Mouse (Mus musculus) hindbrain, embryonic 10.5 days (tissue): Measurements from ENCODE around the gene Lysmd4. TPM values are rescaled to one million over a fixed set of nuclear protein-coding genes. Genes with fewer than 3 reads are reported as not detected.

ENCODE experiments used
- DNase-seq: peaks from one replicate; pipeline ENCODE4 v3.0.0-alpha.2; 2017; ENCODE audit warnings: low spot score
- H3K27ac ChIP-seq: fragments of 300-500 bp; sonication (generic); 2 replicates; pipeline ENCODE4 v1.5.1; 2016; ENCODE audit warnings: mild to moderate bottlenecking, moderate library complexity
- H3K27me3 ChIP-seq: fragments of 300-500 bp; sonication (generic); 2 replicates; pipeline ENCODE4 v1.6.1; 2016; ENCODE audit warnings: mild to moderate bottlenecking; ENCODE audit not compliant: poor library complexity, insufficient read depth, severe bottlenecking
- H3K36me3 ChIP-seq: fragments of 300-500 bp; sonication (generic); 2 replicates; pipeline ENCODE4 v1.6.1; 2016; ENCODE audit warnings: mild to moderate bottlenecking, moderate library complexity
- H3K4me1 ChIP-seq: fragments of 300-500 bp; sonication (generic); replicated peaks from 2 replicates; pipeline ENCODE4 v1.6.1; 2016; ENCODE audit warnings: mild to moderate bottlenecking
- H3K4me3 ChIP-seq: fragments of 300-500 bp; sonication (generic); 2 replicates; pipeline ENCODE4 v1.5.1; 2016; ENCODE audit warnings: mild to moderate bottlenecking, moderate library complexity
- H3K9me3 ChIP-seq: fragments of 300-500 bp; sonication (generic); 2 replicates; pipeline ENCODE4 v1.6.1; 2016; ENCODE audit warnings: mild to moderate bottlenecking, moderate library complexity
- WGBS: fragments of 180-500 bp; shearing (Covaris S2); methylation state at CpG from one replicate; pipeline ENCODE4 v1.1.7; 2016; 5-methylcytosine and 5-hydroxymethylcytosine counted together
- polyA plus RNA-seq: library from polyadenylated mRNA; unstranded; fragments of >200 nt; fragmentation: Nextera tagmentation; extraction: Ambion mirVana; gene quantifications from 2 replicates; pipeline ENCODE4 v1.2.1, GENCODE M21; 2016

Lysmd4 gene
- polyA plus RNA-seq: 14.7 and 18.7 TPM in 2 replicates

DNA sequence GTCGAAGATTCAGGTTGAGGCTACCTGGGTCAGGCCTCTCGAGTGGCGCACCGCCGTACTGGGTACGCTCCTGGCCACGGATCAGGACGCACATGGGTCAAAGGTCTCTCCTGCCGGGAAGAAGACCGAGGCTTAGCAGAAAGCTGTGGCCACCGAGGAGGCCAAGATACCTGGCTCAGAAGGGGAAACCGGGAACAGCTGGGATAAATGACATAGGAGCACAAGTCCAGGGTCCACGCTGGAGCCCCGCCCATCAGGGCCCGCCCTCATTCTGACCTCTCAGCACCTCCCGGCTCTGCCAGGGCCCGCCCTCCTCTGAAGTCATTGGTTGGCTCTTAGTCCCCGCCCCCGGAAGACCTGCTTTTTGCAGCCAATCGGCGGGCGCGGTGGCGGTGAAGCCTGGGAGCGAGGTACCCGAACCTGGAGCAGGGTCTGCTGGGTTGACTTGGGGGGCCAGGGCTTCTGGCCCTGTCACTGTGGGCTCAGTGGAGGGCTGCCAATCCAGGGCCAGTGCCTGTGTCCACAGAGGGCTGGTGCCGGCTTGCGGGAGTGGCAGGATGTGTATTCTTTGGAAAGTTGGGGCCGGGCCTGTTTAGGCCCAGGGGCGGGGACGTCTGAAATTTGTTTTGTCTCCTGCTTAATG is at the start of gene Lysmd4:
Gene Lysmd4 (plus strand): TSS at position 325 of the 643 bp plus-strand sequence.
- WGBS: 5% methylated on average over 31 of the region's 31 CpGs

DNA sequence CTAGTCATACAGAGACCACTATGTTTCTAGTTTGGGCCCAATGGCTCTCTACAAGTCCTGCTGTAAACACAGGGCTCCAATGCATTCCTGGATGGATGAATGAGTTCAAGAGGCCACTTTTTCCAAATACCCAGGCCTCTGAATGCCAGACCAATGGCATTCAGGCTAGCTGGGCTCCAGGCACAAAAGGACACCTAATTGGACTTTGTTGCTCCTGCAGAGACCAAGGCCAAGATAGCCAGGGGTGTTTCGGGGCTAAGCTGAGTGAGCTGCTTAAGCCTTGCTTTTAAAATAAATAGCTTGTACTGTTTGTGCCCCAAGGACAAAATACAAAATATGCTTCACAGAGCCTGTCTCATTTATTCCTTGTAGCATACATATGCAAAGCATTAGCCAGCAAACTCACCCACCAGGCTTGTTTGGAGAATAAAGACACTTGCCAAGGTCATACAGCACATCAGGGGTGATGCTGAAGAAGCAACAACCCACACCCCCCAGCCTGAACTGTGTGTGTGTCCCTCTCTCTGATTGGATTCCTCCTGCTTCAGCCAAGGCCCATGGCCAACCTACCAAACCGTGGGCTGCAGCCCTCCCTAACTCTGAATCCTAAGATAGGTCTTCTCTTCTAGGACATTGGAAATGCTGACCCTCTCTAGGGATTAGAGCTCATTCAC is 48.7 kb upstream of the Lysmd4 start:
- H3K27ac ChIP-seq: no peak overlapping the region
- WGBS: 82% methylated on average over 2 of the region's 2 CpGs

More for the DNA sequence above, at the start of gene Lysmd4:
- peaks cover 22% of the 10 kb centered on the region for H3K4me1 ChIP-seq
- H3K9me3 ChIP-seq: no peaks in the 10 kb centered on the region
- no peaks in the 10 kb centered on the region for H3K27me3 ChIP-seq
- DNase-seq: peak; percentile 95
- peak within 1 kb of the TSS; percentile 88 for H3K27ac ChIP-seq
- H3K4me3 ChIP-seq: peak within 1 kb of the TSS; percentile 81
- H3K36me3 ChIP-seq: peaks cover 18% of the 10 kb centered on the region

DNA sequence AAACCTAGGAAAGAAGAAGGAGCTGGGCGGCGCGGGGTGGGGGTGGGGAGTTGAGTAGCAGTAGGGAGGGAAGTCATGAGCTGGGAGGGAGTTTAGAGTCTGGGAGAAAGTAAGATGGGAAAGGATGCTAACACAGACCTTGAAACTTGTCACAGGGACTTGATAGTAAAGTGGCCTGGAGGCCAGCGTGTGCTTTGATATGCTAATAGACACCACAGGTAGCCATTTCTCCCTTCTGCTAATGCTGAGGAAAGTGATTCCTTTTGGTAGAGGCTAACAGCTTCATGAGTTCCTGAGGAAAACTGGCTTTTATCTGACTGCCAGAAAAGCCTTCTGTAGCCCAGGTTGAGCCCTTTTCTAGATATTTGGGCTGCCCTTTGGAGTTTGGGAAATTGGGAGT is 38.6 kb upstream of the Lysmd4 start:
- Histone ChIP-seq H3K27me3 (no peaks in the 10 kb centered on the region), H3K27ac (no peak overlapping the region), H3K4me3 (no peak overlapping the region), H3K4me1 (no peaks in the 10 kb centered on the region; the same call in 1 of the 2 replicates), H3K36me3 (no peaks in the 10 kb centered on the region), H3K9me3 (no peaks in the 10 kb centered on the region)
- DNase-seq: no peak
- WGBS: 14% methylated on average over 4 of the region's 4 CpGs

More for the DNA sequence above, 48.7 kb upstream of the Lysmd4 start:
- Histone ChIP-seq H3K9me3 (no peaks in the 10 kb centered on the region), H3K4me1 (no peaks in the 10 kb centered on the region), H3K27me3 (no peaks in the 10 kb centered on the region), H3K36me3 (no peaks in the 10 kb centered on the region), H3K4me3 (no peak overlapping the region)
- DNase-seq: no peak

DNA sequence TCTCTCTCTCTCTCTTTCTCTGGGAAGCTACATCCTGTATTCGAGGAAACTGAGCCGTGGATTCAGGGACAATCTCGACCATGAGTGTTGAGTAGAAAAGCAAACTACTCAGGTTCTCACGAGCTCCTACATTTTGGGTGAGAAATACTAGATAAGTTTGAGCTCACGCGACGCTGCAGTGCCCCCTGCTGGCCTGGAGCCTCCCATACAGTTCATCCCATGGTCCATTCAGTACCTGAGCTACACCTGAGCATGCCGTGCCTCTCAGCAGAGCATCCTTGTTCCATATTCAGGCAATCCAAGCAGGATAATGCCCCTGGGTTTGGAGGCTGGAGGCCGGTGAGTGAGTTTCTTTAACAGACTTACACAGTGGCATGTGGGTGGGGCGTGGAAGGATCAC is 22.9 kb upstream of the Lysmd4 start:
- Histone ChIP-seq H3K27ac (no peak overlapping the region), H3K4me1 (no peaks in the 10 kb centered on the region), H3K36me3 (no peaks in the 10 kb centered on the region), H3K4me3 (no peak overlapping the region), H3K27me3 (no peaks in the 10 kb centered on the region), H3K9me3 (no peaks in the 10 kb centered on the region)
- 22% methylated on average over 10 of the region's 10 CpGs for WGBS
- DNase-seq: peak; percentile 58

DNA sequence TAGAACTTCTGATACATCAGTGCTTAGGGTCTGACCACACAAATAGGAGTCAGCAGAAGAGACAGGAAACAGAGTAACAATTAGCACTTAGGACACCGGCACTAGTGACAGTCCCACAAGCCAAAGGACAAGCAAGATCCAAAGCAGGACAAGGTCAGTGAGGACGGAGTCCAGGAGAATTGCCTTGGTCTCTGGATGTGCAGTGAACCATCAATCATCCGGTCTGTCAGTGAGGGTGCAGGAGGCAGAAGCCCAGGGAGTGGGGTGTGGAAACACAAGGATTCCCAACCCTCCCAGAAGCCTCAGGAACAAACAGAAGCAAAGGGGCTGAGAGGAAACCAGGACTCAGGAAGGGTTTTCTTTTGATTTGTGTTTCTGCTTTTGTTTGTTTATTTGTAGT is 18.7 kb upstream of the Lysmd4 start:
- Histone ChIP-seq H3K4me3 (no peak overlapping the region), H3K27ac (no peak overlapping the region), H3K27me3 (no peaks in the 10 kb centered on the region), H3K36me3 (no peaks in the 10 kb centered on the region), H3K9me3 (no peaks in the 10 kb centered on the region), H3K4me1 (peaks cover 13% of the 10 kb centered on the region)
- DNase-seq: no peak
- WGBS: 77% methylated on average over 3 of the region's 3 CpGs

DNA sequence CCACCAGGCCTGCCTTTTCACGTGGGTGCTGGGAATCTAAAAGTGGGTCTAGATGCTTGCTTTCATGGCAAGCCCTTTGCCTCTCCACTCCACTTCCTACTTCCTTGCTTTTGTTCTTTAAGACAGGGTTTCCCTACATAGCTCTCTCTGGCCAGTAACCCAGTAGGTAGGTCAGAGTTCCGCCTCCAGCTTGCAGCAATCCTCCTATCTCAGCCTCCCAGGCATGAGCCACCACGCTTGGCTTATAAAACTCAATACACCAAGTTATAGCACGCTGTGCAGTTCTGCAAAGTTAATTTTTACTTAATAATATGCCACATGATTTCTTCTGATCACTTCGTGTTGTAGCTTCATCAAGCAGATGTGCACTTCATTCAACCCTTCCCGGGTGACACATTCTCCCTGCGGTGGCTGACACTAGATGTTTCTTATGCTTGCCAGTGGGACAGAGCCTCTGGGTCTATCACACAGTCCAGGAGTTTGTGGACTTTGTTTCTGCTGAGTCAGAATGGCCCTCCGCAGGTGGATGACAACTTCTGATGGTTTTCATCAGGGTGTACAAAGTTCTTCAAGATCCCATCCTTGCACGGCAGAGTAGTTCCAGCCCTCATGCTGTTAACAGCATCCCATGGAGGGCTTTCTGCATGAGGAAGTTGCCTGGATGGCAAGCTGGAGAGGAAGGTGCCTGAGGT is 16.5 kb upstream of the Lysmd4 start:
- Histone ChIP-seq H3K4me1 (peaks cover 26% of the 10 kb centered on the region), H3K9me3 (no peaks in the 10 kb centered on the region), H3K36me3 (no peaks in the 10 kb centered on the region), H3K4me3 (no peak overlapping the region), H3K27me3 (no peaks in the 10 kb centered on the region), H3K27ac (0 out of 2 replicates have a peak overlapping the region, but pooled peaks have one; percentile 8)
- no peak for DNase-seq
- 90% methylated on average over 9 of the region's 9 CpGs for WGBS

DNA sequence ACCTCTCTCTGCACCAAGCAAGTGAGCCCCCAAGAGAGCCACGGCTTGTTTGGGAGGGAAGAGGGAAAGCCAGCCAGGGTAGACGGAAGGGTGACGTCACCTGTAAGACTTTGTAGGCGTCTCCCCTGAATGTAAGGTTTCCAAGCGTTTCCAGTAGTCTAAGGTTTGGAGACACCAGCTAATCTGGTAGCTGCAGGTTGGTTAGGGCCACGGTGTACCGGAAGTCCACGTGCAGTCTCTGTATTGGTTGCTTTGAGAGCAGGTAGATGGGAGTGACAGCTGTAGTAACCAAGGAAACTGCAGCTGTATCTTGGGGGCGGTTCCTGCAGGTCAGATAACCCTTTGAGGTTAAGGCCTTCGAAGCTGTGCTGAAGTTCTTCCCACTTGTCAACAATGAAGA is 15.8 kb upstream of the Lysmd4 start:
- H3K4me3 ChIP-seq: no peak overlapping the region
- 0 out of 2 replicates have a peak overlapping the region, but pooled peaks have one; percentile 8 for H3K27ac ChIP-seq
- 80% methylated on average over 10 of the region's 10 CpGs for WGBS
- H3K27me3 ChIP-seq: no peaks in the 10 kb centered on the region
- no peaks in the 10 kb centered on the region for H3K9me3 ChIP-seq
- no peak for DNase-seq
- peaks cover 33% of the 10 kb centered on the region for H3K4me1 ChIP-seq
- H3K36me3 ChIP-seq: no peaks in the 10 kb centered on the region

DNA sequence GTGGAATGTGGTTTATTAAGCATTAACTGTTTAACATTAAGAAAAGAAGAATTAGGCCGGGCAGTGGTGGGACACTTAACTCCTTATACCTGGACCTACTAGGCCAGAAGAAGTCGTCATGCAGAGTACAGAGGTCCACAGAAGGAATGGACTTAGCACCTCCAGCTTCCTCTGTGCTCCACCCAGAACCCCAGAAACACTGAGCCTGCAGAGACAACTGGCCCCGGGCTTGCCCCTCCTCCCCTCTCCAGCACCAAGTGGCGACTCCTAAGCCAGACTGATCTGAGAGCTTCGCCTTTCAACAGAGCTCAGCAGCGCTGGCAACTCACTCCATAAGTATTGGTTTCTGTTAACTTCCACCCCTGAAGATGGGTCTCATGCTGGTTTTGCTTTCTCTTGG is 14.6 kb upstream of the Lysmd4 start:
- Histone ChIP-seq H3K4me3 (no peak overlapping the region), H3K36me3 (no peaks in the 10 kb centered on the region), H3K9me3 (no peaks in the 10 kb centered on the region), H3K27ac (no peak overlapping the region), H3K27me3 (no peaks in the 10 kb centered on the region), H3K4me1 (peaks cover 45% of the 10 kb centered on the region)
- DNase-seq: no peak
- 50% methylated on average over 6 of the region's 6 CpGs for WGBS

DNA sequence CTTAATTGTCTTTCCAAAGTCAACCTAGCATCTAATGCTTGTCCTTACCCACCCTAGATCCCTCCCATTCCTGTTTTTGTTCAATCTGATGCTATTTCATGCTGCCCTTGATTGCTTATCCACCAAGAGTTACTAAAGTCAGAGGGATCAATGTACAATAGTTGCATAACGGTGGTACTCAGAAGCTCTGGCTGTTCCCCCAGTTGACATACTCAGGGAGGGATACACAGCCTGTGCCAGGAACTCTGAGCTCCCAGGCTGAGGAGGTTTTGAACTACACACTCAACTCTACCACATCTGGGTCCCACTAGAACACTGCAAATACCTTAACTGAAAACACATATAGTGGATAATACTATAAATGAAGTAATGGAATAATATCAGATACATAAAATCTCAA is 14.0 kb upstream of the Lysmd4 start:
- no peak for DNase-seq
- H3K9me3 ChIP-seq: no peaks in the 10 kb centered on the region
- peaks cover 48% of the 10 kb centered on the region for H3K4me1 ChIP-seq
- WGBS: 90% methylated on average over 1 of the region's 1 CpGs
- no peak overlapping the region for H3K27ac ChIP-seq
- H3K27me3 ChIP-seq: no peaks in the 10 kb centered on the region
- H3K4me3 ChIP-seq: no peak overlapping the region
- no peaks in the 10 kb centered on the region for H3K36me3 ChIP-seq

DNA sequence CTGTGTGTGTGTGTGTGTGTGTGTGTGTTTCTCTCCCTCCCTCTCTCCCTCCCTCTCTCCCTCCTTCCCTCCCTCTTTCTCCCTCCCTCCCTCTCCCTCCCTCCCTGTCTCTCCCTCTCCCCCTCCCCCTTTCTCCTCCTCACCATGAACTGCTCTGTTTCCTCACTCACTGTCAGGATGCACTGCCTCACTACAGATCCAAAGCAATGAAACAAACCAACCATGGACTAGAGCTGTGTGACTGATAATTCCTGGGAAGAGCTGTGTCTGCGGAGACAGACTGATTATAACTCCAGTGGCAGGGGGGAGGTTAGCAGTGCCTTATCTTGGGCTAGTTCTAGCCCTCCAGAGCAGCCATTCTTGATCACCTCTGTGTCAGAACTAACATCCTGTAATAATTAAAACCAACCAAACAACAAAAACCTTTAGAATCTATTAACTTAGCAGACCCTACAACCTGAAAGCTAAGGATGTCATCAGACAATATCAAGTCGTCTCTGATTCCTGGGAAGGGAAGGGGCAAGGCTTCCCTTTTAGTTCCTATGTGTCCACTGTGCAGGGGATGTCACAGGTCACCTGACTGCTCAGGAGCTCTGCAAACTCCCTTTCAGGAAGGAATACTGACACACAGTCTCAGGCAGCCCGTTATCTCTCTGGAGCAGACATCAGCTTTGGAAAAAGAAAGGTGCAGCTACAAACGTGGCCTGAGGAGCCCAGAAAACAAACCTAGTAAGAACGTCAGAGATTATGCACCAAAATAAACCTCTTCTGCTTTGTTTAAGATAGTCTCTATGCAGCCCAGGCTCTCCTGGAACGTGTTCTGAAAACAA is 12.1 kb upstream of the Lysmd4 start:
- no peaks in the 10 kb centered on the region for H3K9me3 ChIP-seq
- 68% methylated on average over 6 of the region's 6 CpGs for whole genome bisulfite sequencing

DNA sequence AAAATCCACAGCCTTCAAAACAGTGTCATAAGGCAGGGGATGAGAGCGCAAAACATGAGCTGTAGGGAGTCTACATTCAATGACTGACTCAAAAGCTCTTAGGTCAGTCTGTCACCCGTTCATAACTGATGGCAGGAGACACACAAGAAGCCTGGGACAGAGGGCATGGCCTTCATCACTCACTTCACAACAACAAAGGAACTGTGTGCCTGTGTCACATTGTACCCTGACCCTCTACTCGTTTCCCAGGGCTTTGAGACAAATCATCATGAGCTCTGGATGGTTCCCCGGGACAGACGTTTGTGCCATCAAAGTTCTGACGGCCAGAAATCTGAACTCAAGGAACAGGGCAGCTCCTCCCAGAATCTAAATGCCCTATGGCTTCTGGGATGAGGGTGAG is 11.0 kb upstream of the Lysmd4 start:
- H3K9me3 ChIP-seq: no peaks in the 10 kb centered on the region
- peaks cover 47% of the 10 kb centered on the region for H3K4me1 ChIP-seq
- H3K4me3 ChIP-seq: no peak overlapping the region
- no peaks in the 10 kb centered on the region for H3K27me3 ChIP-seq
- no peaks in the 10 kb centered on the region for H3K36me3 ChIP-seq
- peak; percentile 42 for DNase-seq
- WGBS: 36% methylated on average over 6 of the region's 6 CpGs
- H3K27ac ChIP-seq: peak overlapping the region; percentile 66; the same call in 1 of the 2 replicates

More for the DNA sequence above, 12.1 kb upstream of the Lysmd4 start:
- Histone ChIP-seq H3K27me3 (no peaks in the 10 kb centered on the region), H3K4me1 (peaks cover 48% of the 10 kb centered on the region), H3K36me3 (no peaks in the 10 kb centered on the region), H3K27ac (peak overlapping the region; percentile 66; the same call in 1 of the 2 replicates), H3K4me3 (no peak overlapping the region)
- no peak for DNase-seq

DNA sequence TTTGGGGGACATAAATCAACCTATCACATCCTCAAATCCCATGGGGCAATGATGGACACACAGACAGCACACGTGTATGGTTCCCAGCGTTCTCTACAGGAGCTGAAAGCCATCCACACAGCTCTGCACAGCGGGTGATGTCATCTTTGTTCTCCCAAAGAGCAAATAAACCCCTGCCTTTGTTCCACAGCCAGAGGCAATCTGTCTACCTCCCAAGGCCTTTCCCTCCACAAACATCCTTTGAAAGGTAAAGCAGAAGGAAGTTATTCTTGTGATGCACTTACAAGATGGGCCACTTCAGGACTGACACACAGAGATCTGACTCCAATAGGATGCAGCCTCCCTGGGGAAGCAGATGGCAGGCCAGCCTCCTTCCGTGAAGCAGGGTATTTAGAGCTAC is 10.4 kb upstream of the Lysmd4 start:
- H3K4me1 ChIP-seq: peaks cover 40% of the 10 kb centered on the region
- H3K4me3 ChIP-seq: no peak overlapping the region
- H3K27me3 ChIP-seq: no peaks in the 10 kb centered on the region
- peak; percentile 25 for DNase-seq
- peak overlapping the region; percentile 66; the same call in 1 of the 2 replicates for H3K27ac ChIP-seq
- no peaks in the 10 kb centered on the region for H3K9me3 ChIP-seq
- 43% methylated on average over 4 of the region's 4 CpGs for WGBS
- H3K36me3 ChIP-seq: no peaks in the 10 kb centered on the region
